Mouse (Mus musculus) brain, embryonic 14.5 days (tissue): ENCODE results near the gene Tmem218.

Source experiments
- CTCF ChIP-seq: fragments of 200-500 bp; IDR thresholded peaks from 2 replicates; pipeline ENCODE4 v1.5.1; 2012; ENCODE audit warnings: inconsistent platforms, mild to moderate bottlenecking, moderate library complexity, borderline replicate concordance; ENCODE audit not compliant: insufficient read depth, insufficient read length; ENCODE audit errors: extremely low read depth
- POLR2A ChIP-seq: fragments of 200-500 bp; IDR thresholded peaks from 2 replicates; pipeline ENCODE4 v1.6.1; 2012; ENCODE audit warnings: mild to moderate bottlenecking, inconsistent platforms, borderline replicate concordance; ENCODE audit not compliant: poor library complexity, insufficient read depth, insufficient read length, severe bottlenecking; ENCODE audit errors: extremely low read depth

GRCm38 (mm10) chr9:37188024-37188423 lies 20.0 kb upstream of the Tmem218 start:
- TF ChIP-seq POLR2A (no peak), CTCF (no peak)
